Mouse (Mus musculus): ENCODE results near the gene Foxp4.

- TF ChIP-seq CTCF (IDR thresholded peaks at IDR 0.05; ENCODE audit: low read depth, low read length) = no peak
- no peak for TF ChIP-seq GATA1 (IDR thresholded peaks at IDR 0.05; ENCODE audit: borderline replicate concordance, low read length)
- TF ChIP-seq GATA2 (IDR thresholded peaks at IDR 0.05; ENCODE audit: borderline replicate concordance, low read depth, low read length) = no peak
These were observed 49.4 kb upstream of the Foxp4 start for GRCm38 (mm10) chr17:47973563-47974472.
